Mouse (Mus musculus): ENCODE data around the gene Igfals. TPM values are rescaled to one million over a fixed set of nuclear protein-coding genes. Genes with fewer than 3 reads are reported as not detected.
A peak's percentile ranks its signal among the peaks of the same experiment; 100 is the strongest.

The Igfals gene
- polyA plus RNA-seq, 1 experiment from 2014 or later, result 0.51 TPM

GRCm38 (mm10) chr17:24886134-24886931 lies 20.5 kb downstream of the Igfals start, which contains the start of the genes Nubp2 and Spsb3:
TSS of gene Nubp2 (minus strand) at chr17:24886349.
TSS of gene Spsb3 (plus strand) at chr17:24886643.
- ATAC-seq (ENCODE audit: low read depth), result peak; percentile 96
- peak within 1 kb of the TSS; percentile 42; the same call in 1 of the 2 replicates for H3K27ac ChIP-seq (replicated peaks; ENCODE audit: low read depth, low read length)

GRCm38 (mm10) chr17:24886932-24887271 lies 21.1 kb downstream of the Igfals start:
- DNase-seq (ENCODE audit: low spot score) (no peak), ATAC-seq (ENCODE audit: low read depth) (peak; percentile 3; the same call in 1 of the 2 replicates)
- H3K9me3 ChIP-seq (ENCODE audit: control insufficient read depth, low read length), result no peaks in the 10 kb centered on the region
- H3K4me2 ChIP-seq (ENCODE audit: low read depth, low read length), result peak overlapping the region; percentile 93
- peak overlapping the region; percentile 42; the same call in 1 of the 2 replicates for H3K27ac ChIP-seq (replicated peaks; ENCODE audit: low read depth, low read length)
- H3K27me3 ChIP-seq (replicated peaks; ENCODE audit: control insufficient read depth, insufficient read depth, low read length), result no peaks in the 10 kb centered on the region
- peak overlapping the region; percentile 86 for H3K4me3 ChIP-seq (ENCODE audit: low read depth, low read length)
- peaks cover 48% of the 10 kb centered on the region for H3K36me3 ChIP-seq (ENCODE audit: control insufficient read depth, insufficient read depth, low read length)
- WGBS, result under 1% methylated on average over 18 of the region's 18 CpGs
- peaks cover 15% of the 10 kb centered on the region for H3K4me1 ChIP-seq (ENCODE audit: control insufficient read depth, insufficient read depth, low read length)
- peak overlapping the region; percentile 82 for H3K9ac ChIP-seq (ENCODE audit: low read depth, low read length)

More at GRCm38 (mm10) chr17:24886134-24886931, 20.5 kb downstream of the Igfals start, which contains the start of the genes Nubp2 and Spsb3:
- H3K4me3 ChIP-seq (ENCODE audit: low read depth, low read length), result peak within 1 kb of the TSS; percentile 86
- WGBS, result under 1% methylated on average over 58 of the region's 69 CpGs
- H3K4me1 ChIP-seq (ENCODE audit: control insufficient read depth, insufficient read depth, low read length), result peaks cover 15% of the 10 kb centered on the region
- no peaks in the 10 kb centered on the region for H3K27me3 ChIP-seq (replicated peaks; ENCODE audit: control insufficient read depth, insufficient read depth, low read length)
- DNase-seq (ENCODE audit: low spot score), result peak; percentile 100
- H3K9me3 ChIP-seq (ENCODE audit: control insufficient read depth, low read length), result no peaks in the 10 kb centered on the region
- H3K36me3 ChIP-seq (ENCODE audit: control insufficient read depth, insufficient read depth, low read length), result peaks cover 44% of the 10 kb centered on the region
- peak within 1 kb of the TSS; percentile 82 for H3K9ac ChIP-seq (ENCODE audit: low read depth, low read length)
- H3K4me2 ChIP-seq (ENCODE audit: low read depth, low read length), result peak within 1 kb of the TSS; percentile 93

GRCm38 (mm10) chr17:24887291-24888080 lies 21.7 kb downstream of the Igfals start:
- DNase-seq (ENCODE audit: low spot score) (no peak), ATAC-seq (ENCODE audit: low read depth) (no peak)
- H3K9ac ChIP-seq (ENCODE audit: low read depth, low read length), result peak overlapping the region; percentile 82
- H3K9me3 ChIP-seq (ENCODE audit: control insufficient read depth, low read length), result no peaks in the 10 kb centered on the region
- H3K4me2 ChIP-seq (ENCODE audit: low read depth, low read length), result peak overlapping the region; percentile 93
- 61% methylated on average over 18 of the region's 18 CpGs for WGBS
- H3K27ac ChIP-seq (replicated peaks; ENCODE audit: low read depth, low read length), result no peak overlapping the region
- H3K4me3 ChIP-seq (ENCODE audit: low read depth, low read length), result peak overlapping the region; percentile 86
- no peaks in the 10 kb centered on the region for H3K27me3 ChIP-seq (replicated peaks; ENCODE audit: control insufficient read depth, insufficient read depth, low read length)
- H3K4me1 ChIP-seq (ENCODE audit: control insufficient read depth, insufficient read depth, low read length), result peaks cover 15% of the 10 kb centered on the region
- peaks cover 52% of the 10 kb centered on the region for H3K36me3 ChIP-seq (ENCODE audit: control insufficient read depth, insufficient read depth, low read length)

- Histone ChIP-seq H3K36me3 (ENCODE audit: control insufficient read depth, insufficient read depth, low read length) (peaks cover 50% of the 10 kb centered on the region), H3K4me2 (ENCODE audit: low read depth, low read length) (no peak overlapping the region), H3K9ac (ENCODE audit: low read depth, low read length) (peak overlapping the region; percentile 25), H3K4me3 (ENCODE audit: low read depth, low read length) (no peak overlapping the region), H3K9me3 (ENCODE audit: control insufficient read depth, low read length) (no peaks in the 10 kb centered on the region), H3K27ac (replicated peaks; ENCODE audit: low read depth, low read length) (no peak overlapping the region), H3K27me3 (replicated peaks; ENCODE audit: control insufficient read depth, insufficient read depth, low read length) (no peaks in the 10 kb centered on the region), H3K4me1 (ENCODE audit: control insufficient read depth, insufficient read depth, low read length) (peaks cover 16% of the 10 kb centered on the region)
- WGBS, result 92% methylated on average over 3 of the region's 3 CpGs
- no peak for ATAC-seq (ENCODE audit: low read depth)
- DNase-seq (ENCODE audit: low spot score), result no peak
Observed at GRCm38 (mm10) chr17:24888862-24889261, 23.1 kb downstream of the Igfals start.

- H3K9me3 ChIP-seq (ENCODE audit: control insufficient read depth, low read length), result no peaks in the 10 kb centered on the region
- peaks cover 18% of the 10 kb centered on the region for H3K4me1 ChIP-seq (ENCODE audit: control insufficient read depth, insufficient read depth, low read length)
- H3K4me2 ChIP-seq (ENCODE audit: low read depth, low read length), result no peak overlapping the region
- H3K9ac ChIP-seq (ENCODE audit: low read depth, low read length), result no peak overlapping the region
- peaks cover 43% of the 10 kb centered on the region for H3K36me3 ChIP-seq (ENCODE audit: control insufficient read depth, insufficient read depth, low read length)
- H3K27ac ChIP-seq (replicated peaks; ENCODE audit: low read depth, low read length), result no peak overlapping the region
- H3K4me3 ChIP-seq (ENCODE audit: low read depth, low read length), result no peak overlapping the region
- DNase-seq (ENCODE audit: low spot score) (no peak), ATAC-seq (ENCODE audit: low read depth) (no peak)
- H3K27me3 ChIP-seq (replicated peaks; ENCODE audit: control insufficient read depth, insufficient read depth, low read length), result no peaks in the 10 kb centered on the region
- 85% methylated on average over 19 of the region's 19 CpGs for WGBS
Observed at GRCm38 (mm10) chr17:24890151-24891092, 24.6 kb downstream of the Igfals start.

GRCm38 (mm10) chr17:24891321-24891720 lies 25.5 kb downstream of the Igfals start:
- Histone ChIP-seq H3K27me3 (replicated peaks; ENCODE audit: control insufficient read depth, insufficient read depth, low read length) (no peaks in the 10 kb centered on the region), H3K9me3 (ENCODE audit: control insufficient read depth, low read length) (no peaks in the 10 kb centered on the region), H3K4me1 (ENCODE audit: control insufficient read depth, insufficient read depth, low read length) (peaks cover 20% of the 10 kb centered on the region), H3K4me3 (ENCODE audit: low read depth, low read length) (no peak overlapping the region), H3K27ac (replicated peaks; ENCODE audit: low read depth, low read length) (no peak overlapping the region), H3K9ac (ENCODE audit: low read depth, low read length) (no peak overlapping the region), H3K4me2 (ENCODE audit: low read depth, low read length) (no peak overlapping the region), H3K36me3 (ENCODE audit: control insufficient read depth, insufficient read depth, low read length) (peaks cover 43% of the 10 kb centered on the region)
- ATAC-seq (ENCODE audit: low read depth) (no peak), DNase-seq (ENCODE audit: low spot score) (no peak)
- WGBS, result 84% methylated on average over 12 of the region's 13 CpGs

GRCm38 (mm10) chr17:24892785-24893184 lies 27.0 kb downstream of the Igfals start:
- Histone ChIP-seq H3K9me3 (ENCODE audit: control insufficient read depth, low read length) (no peaks in the 10 kb centered on the region), H3K4me3 (ENCODE audit: low read depth, low read length) (no peak overlapping the region), H3K4me1 (ENCODE audit: control insufficient read depth, insufficient read depth, low read length) (peaks cover 12% of the 10 kb centered on the region), H3K36me3 (ENCODE audit: control insufficient read depth, insufficient read depth, low read length) (peaks cover 49% of the 10 kb centered on the region), H3K4me2 (ENCODE audit: low read depth, low read length) (no peak overlapping the region), H3K9ac (ENCODE audit: low read depth, low read length) (no peak overlapping the region), H3K27me3 (replicated peaks; ENCODE audit: control insufficient read depth, insufficient read depth, low read length) (no peaks in the 10 kb centered on the region), H3K27ac (replicated peaks; ENCODE audit: low read depth, low read length) (no peak overlapping the region)
- no peak for DNase-seq (ENCODE audit: low spot score)
- WGBS, result 90% methylated on average over 12 of the region's 12 CpGs
- no peak for ATAC-seq (ENCODE audit: low read depth)

- 0 out of 2 replicates have a peak overlapping the region, but pooled peaks have one; percentile 90 for H3K4me2 ChIP-seq (ENCODE audit: low read depth, low read length)
Observed at GRCm38 (mm10) chr17:24893276-24893675, 27.5 kb downstream of the Igfals start.

More at GRCm38 (mm10) chr17:24893276-24893675, 27.5 kb downstream of the Igfals start:
- Histone ChIP-seq H3K4me3 (ENCODE audit: low read depth, low read length) (no peak overlapping the region), H3K36me3 (ENCODE audit: control insufficient read depth, insufficient read depth, low read length) (peaks cover 54% of the 10 kb centered on the region), H3K4me1 (ENCODE audit: control insufficient read depth, insufficient read depth, low read length) (peaks cover 10% of the 10 kb centered on the region), H3K9ac (ENCODE audit: low read depth, low read length) (0 out of 2 replicates have a peak overlapping the region, but pooled peaks have one; percentile 10), H3K27me3 (replicated peaks; ENCODE audit: control insufficient read depth, insufficient read depth, low read length) (no peaks in the 10 kb centered on the region), H3K27ac (replicated peaks; ENCODE audit: low read depth, low read length) (no peak overlapping the region), H3K9me3 (ENCODE audit: control insufficient read depth, low read length) (no peaks in the 10 kb centered on the region)
- DNase-seq (ENCODE audit: low spot score) (no peak), ATAC-seq (ENCODE audit: low read depth) (no peak)
- WGBS, result 86% methylated on average over 2 of the region's 2 CpGs

Measured in embryonic facial prominence, embryonic 14.5 days (tissue).